Mouse (Mus musculus): ENCODE data around the gene Sec16a. TPM values are rescaled to one million over a fixed set of nuclear protein-coding genes. Genes with fewer than 3 reads are reported as not detected.

The Sec16a gene
- total RNA-seq (2021) = 62.7 and 63.4 TPM in 2 replicates
- long read RNA-seq, partial matches to known transcripts = 17 of 21 reads
- long read RNA-seq, other reads (novel, unspliced or antisense) = 4 of 21 reads

GRCm38 (mm10) chr2:26444946-26445665, at the start of gene Sec16a:
TSS of gene Sec16a (minus strand) at chr2:26445216.
- peak; percentile 100 for DNase-seq

- DNase-seq = peak; percentile 45
Measured at GRCm38 (mm10) chr2:26494396-26494795, 49.4 kb upstream of the Sec16a start.

- no peak for DNase-seq
Measured at GRCm38 (mm10) chr2:26493021-26493781, 48.2 kb upstream of the Sec16a start.

- no peak for DNase-seq
Measured at GRCm38 (mm10) chr2:26490760-26491301, 45.8 kb upstream of the Sec16a start.

- DNase-seq = no peak
Measured at GRCm38 (mm10) chr2:26488535-26489135, 43.6 kb upstream of the Sec16a start.

- no peak for DNase-seq
Measured at GRCm38 (mm10) chr2:26487322-26488021, 42.5 kb upstream of the Sec16a start.

GRCm38 (mm10) chr2:26486835-26487321, 41.9 kb upstream of the Sec16a start:
- no peak for DNase-seq

GRCm38 (mm10) chr2:26486264-26486810, 41.3 kb upstream of the Sec16a start:
- no peak for DNase-seq

GRCm38 (mm10) chr2:26485710-26486109, 40.7 kb upstream of the Sec16a start:
- DNase-seq = no peak

GRCm38 (mm10) chr2:26485278-26485677, 40.3 kb upstream of the Sec16a start:
- DNase-seq = peak; percentile 54

GRCm38 (mm10) chr2:26484169-26484568, 39.2 kb upstream of the Sec16a start:
- DNase-seq = no peak

- no peak for DNase-seq
Measured at GRCm38 (mm10) chr2:26483230-26483869, 38.3 kb upstream of the Sec16a start.

- no peak for DNase-seq
Measured at GRCm38 (mm10) chr2:26482824-26483223, 37.8 kb upstream of the Sec16a start.

- DNase-seq = no peak
Measured at GRCm38 (mm10) chr2:26481724-26482495, 36.9 kb upstream of the Sec16a start.

GRCm38 (mm10) chr2:26480911-26481310, 35.9 kb upstream of the Sec16a start:
- no peak for DNase-seq

- DNase-seq = no peak
Measured at GRCm38 (mm10) chr2:26478685-26479205, 33.7 kb upstream of the Sec16a start.

GRCm38 (mm10) chr2:26477911-26478310, 32.9 kb upstream of the Sec16a start:
- no peak for DNase-seq

- no peak for DNase-seq
Measured at GRCm38 (mm10) chr2:26475505-26476430, 30.8 kb upstream of the Sec16a start.
